Mouse (Mus musculus) testis, adult 2 months (tissue): ENCODE measurements around the gene Gm10663. TPM values are rescaled to one million over a fixed set of nuclear protein-coding genes. Genes with fewer than 3 reads are reported as not detected.

Experiments
- H3K27ac ChIP-seq: fragments of 200-500 bp; 2 replicates; pipeline ENCODE4 v1.5.1; 2012; ENCODE audit warnings: low read depth, low read length; ENCODE audit not compliant: control insufficient read depth, insufficient read depth
- H3K27me3 ChIP-seq: fragments of 200-500 bp; 2 replicates; pipeline ENCODE4 v1.6.1; 2012; ENCODE audit warnings: mild to moderate bottlenecking, low read length, moderate library complexity; ENCODE audit not compliant: control insufficient read depth, insufficient read depth
- H3K36me3 ChIP-seq: fragments of 200-500 bp; 2 replicates; pipeline ENCODE4 v1.6.1; 2012; ENCODE audit warnings: mild to moderate bottlenecking, low read length; ENCODE audit not compliant: control insufficient read depth, insufficient read depth
- H3K4me1 ChIP-seq: fragments of 200-500 bp; 2 replicates; pipeline ENCODE4 v1.6.1; 2012; ENCODE audit warnings: low read length; ENCODE audit not compliant: control insufficient read depth, insufficient read depth
- H3K4me3 ChIP-seq: fragments of 200-500 bp; 2 replicates; pipeline ENCODE4 v1.5.1; 2012; ENCODE audit warnings: low read depth, mild to moderate bottlenecking, low read length, moderate library complexity, mixed read lengths; ENCODE audit not compliant: control insufficient read depth
- CTCF ChIP-seq: fragments of 200-500 bp; IDR thresholded peaks from 2 replicates; pipeline ENCODE4 v1.5.1; 2012; ENCODE audit warnings: low read depth, mild to moderate bottlenecking, inconsistent platforms, low read length, moderate library complexity; ENCODE audit not compliant: control insufficient read depth, insufficient read depth, insufficient replicate concordance
- POLR2A ChIP-seq: fragments of 200-500 bp; IDR thresholded peaks from 2 replicates; pipeline ENCODE4 v1.6.1; 2012; ENCODE audit warnings: low read depth, mild to moderate bottlenecking, inconsistent platforms, low read length, moderate library complexity; ENCODE audit not compliant: control insufficient read depth
- polyA plus RNA-seq: library from polyadenylated mRNA; depleted of rRNA; stranded (reverse); fragments of >200 nt; gene quantifications from 2 replicates; pipeline ENCODE4 v1.2.3, GENCODE M21; 2012

Gm10663 gene
- polyA plus RNA-seq, 1 experiment: not detected

GRCm38 (mm10) chr8:65046565-65046964 lies 28.3 kb upstream of the Gm10663 start:
- H3K4me1 ChIP-seq: no peaks in the 10 kb centered on the region; the same call in 1 of the 2 replicates
- no peak overlapping the region for H3K27ac ChIP-seq
- H3K36me3 ChIP-seq: no peaks in the 10 kb centered on the region
- H3K27me3 ChIP-seq: no peaks in the 10 kb centered on the region
- TF ChIP-seq POLR2A (no peak), CTCF (no peak)
- H3K4me3 ChIP-seq: no peak overlapping the region

GRCm38 (mm10) chr8:65047193-65047592 lies 27.6 kb upstream of the Gm10663 start:
- TF ChIP-seq CTCF (no peak), POLR2A (no peak)
- H3K4me3 ChIP-seq: no peak overlapping the region
- H3K36me3 ChIP-seq: no peaks in the 10 kb centered on the region
- H3K4me1 ChIP-seq: no peaks in the 10 kb centered on the region; the same call in 1 of the 2 replicates
- H3K27me3 ChIP-seq: no peaks in the 10 kb centered on the region
- no peak overlapping the region for H3K27ac ChIP-seq

- Histone ChIP-seq H3K4me1 (no peaks in the 10 kb centered on the region; the same call in 1 of the 2 replicates), H3K27ac (no peak overlapping the region)
- TF ChIP-seq CTCF: no peak
- no peak for TF ChIP-seq POLR2A
These were observed 27.0 kb upstream of the Gm10663 start for GRCm38 (mm10) chr8:65047801-65048200.

GRCm38 (mm10) chr8:65053554-65053953 lies 21.3 kb upstream of the Gm10663 start:
- Histone ChIP-seq H3K36me3 (no peaks in the 10 kb centered on the region), H3K27ac (no peak overlapping the region), H3K4me3 (no peak overlapping the region), H3K27me3 (no peaks in the 10 kb centered on the region), H3K4me1 (no peaks in the 10 kb centered on the region)
- no peak for TF ChIP-seq POLR2A
- no peak for TF ChIP-seq CTCF

More at GRCm38 (mm10) chr8:65047801-65048200, 27.0 kb upstream of the Gm10663 start:
- H3K4me3 ChIP-seq: no peak overlapping the region
- no peaks in the 10 kb centered on the region for H3K36me3 ChIP-seq
- H3K27me3 ChIP-seq: no peaks in the 10 kb centered on the region

GRCm38 (mm10) chr8:65053968-65054367 lies 20.9 kb upstream of the Gm10663 start:
- no peaks in the 10 kb centered on the region for H3K36me3 ChIP-seq
- no peaks in the 10 kb centered on the region for H3K4me1 ChIP-seq
- H3K27ac ChIP-seq: no peak overlapping the region
- no peaks in the 10 kb centered on the region for H3K27me3 ChIP-seq
- H3K4me3 ChIP-seq: no peak overlapping the region
- no peak for TF ChIP-seq CTCF
- TF ChIP-seq POLR2A: no peak

GRCm38 (mm10) chr8:65056722-65057121 lies 18.1 kb upstream of the Gm10663 start:
- Histone ChIP-seq H3K4me1 (no peaks in the 10 kb centered on the region), H3K27ac (no peak overlapping the region), H3K36me3 (no peaks in the 10 kb centered on the region), H3K4me3 (no peak overlapping the region), H3K27me3 (no peaks in the 10 kb centered on the region)
- TF ChIP-seq POLR2A: no peak
- TF ChIP-seq CTCF: no peak

GRCm38 (mm10) chr8:65062195-65062594 lies 12.6 kb upstream of the Gm10663 start:
- no peak overlapping the region for H3K4me3 ChIP-seq
- TF ChIP-seq CTCF (no peak), POLR2A (no peak)
- H3K27ac ChIP-seq: no peak overlapping the region
- H3K4me1 ChIP-seq: no peaks in the 10 kb centered on the region
- no peaks in the 10 kb centered on the region for H3K36me3 ChIP-seq
- H3K27me3 ChIP-seq: no peaks in the 10 kb centered on the region

GRCm38 (mm10) chr8:65064071-65064470 lies 10.8 kb upstream of the Gm10663 start:
- Histone ChIP-seq H3K27me3 (no peaks in the 10 kb centered on the region), H3K36me3 (no peaks in the 10 kb centered on the region)
- no peak for TF ChIP-seq POLR2A
- TF ChIP-seq CTCF: no peak

More at GRCm38 (mm10) chr8:65064071-65064470, 10.8 kb upstream of the Gm10663 start:
- no peaks in the 10 kb centered on the region for H3K4me1 ChIP-seq
- H3K4me3 ChIP-seq: no peak overlapping the region
- H3K27ac ChIP-seq: no peak overlapping the region
